Mouse (Mus musculus) ES-E14 (cell line): ENCODE measurements at regions not wholly inside any gene's neighbourhood (a gene's known extent, or its start where the extent isn't known, plus 50 kb on each side); places are given as distances from the start of the nearest gene placed in this dataset.

Source experiments
- DNase-seq: peaks from one replicate; pipeline ENCODE4 v3.0.0-alpha.2; 2013; ENCODE audit warnings: low read depth, low spot score
- H3K27ac ChIP-seq: 2 replicates; pipeline ENCODE4 v1.5.1; 2012; ENCODE audit warnings: low read depth, mild to moderate bottlenecking, low read length, moderate library complexity, mixed read lengths; ENCODE audit not compliant: poor library complexity, insufficient read depth, severe bottlenecking
- H3K36me3 ChIP-seq: 2 replicates; pipeline ENCODE4 v1.6.1; 2012; ENCODE audit warnings: mild to moderate bottlenecking, low read length, moderate library complexity, mixed read lengths; ENCODE audit not compliant: control insufficient read depth, poor library complexity, insufficient read depth, severe bottlenecking
- H3K4me1 ChIP-seq, 2 experiments: fragments of 150-350 bp in 1 of 2; sonication (generic) in 1 of 2; 2 replicates each; pipeline ENCODE4 v1.6.1; 2012; ENCODE audit warnings: low read length in 2 of 2, mild to moderate bottlenecking in 1 of 2, mixed read lengths in 1 of 2; ENCODE audit not compliant: control insufficient read depth in 2 of 2, insufficient read depth in 2 of 2, poor library complexity in 1 of 2
- H3K4me3 ChIP-seq, 2 experiments: fragments of 150-350 bp in 1 of 2; sonication (generic) in 1 of 2; 2 replicates each; pipeline ENCODE4 v1.5.1; 2012; ENCODE audit warnings: low read length in 2 of 2, low read depth in 1 of 2, mild to moderate bottlenecking in 1 of 2, mixed read lengths in 1 of 2; ENCODE audit not compliant: insufficient read depth in 1 of 2, poor library complexity in 1 of 2, severe bottlenecking in 1 of 2
- H3K9ac ChIP-seq: 2 replicates; pipeline ENCODE4 v1.6.1; 2012; ENCODE audit warnings: low read depth, mild to moderate bottlenecking, low read length, mixed read lengths; ENCODE audit not compliant: poor library complexity, insufficient read depth, severe bottlenecking
- H3K9me3 ChIP-seq: fragments of 150-350 bp; sonication (generic); 2 replicates; pipeline ENCODE4 v1.6.1; 2012; ENCODE audit warnings: low read depth, mild to moderate bottlenecking, low read length; ENCODE audit not compliant: control insufficient read depth, insufficient read depth
- CHD2 ChIP-seq: IDR thresholded peaks from 2 replicates; pipeline ENCODE4 v1.6.1; 2014; ENCODE audit warnings: mild to moderate bottlenecking, low read depth, low read length, inconsistent platforms
- HCFC1 ChIP-seq: IDR thresholded peaks from 2 replicates; pipeline ENCODE4 v1.6.1; 2012; ENCODE audit warnings: low read length, inconsistent platforms, borderline replicate concordance; ENCODE audit not compliant: insufficient read depth
- MAFK ChIP-seq: IDR thresholded peaks from 2 replicates; pipeline ENCODE4 v1.6.1; 2014; ENCODE audit warnings: mild to moderate bottlenecking, low read depth, low read length, inconsistent platforms; ENCODE audit not compliant: insufficient read depth
- ZC3H11A ChIP-seq: IDR thresholded peaks from 2 replicates; pipeline ENCODE4 v1.6.1; 2012; ENCODE audit warnings: low read depth, mild to moderate bottlenecking, inconsistent platforms, low read length, borderline replicate concordance
- ZNF384 ChIP-seq: IDR thresholded peaks from 2 replicates; pipeline ENCODE4 v1.6.1; 2012; ENCODE audit warnings: low read depth, low read length, inconsistent platforms
- in situ Hi-C, 2 experiments: fragments of 600-800 bp; cut with MboI; formaldehyde crosslinking; loops; one replicate each; pipeline ENCODE4 v1.15.1; 2025; ENCODE audit warnings: low sequenced_read_pairs in 2 of 2, inconsistent platforms in 1 of 2; ENCODE audit not compliant: unreplicated experiment in 2 of 2

GRCm38 (mm10) chr2:103192591-103192990, 110.5 kb downstream of the Ehf start:
- no peak overlapping the region for H3K4me3 ChIP-seq
- no peak for TF ChIP-seq ZNF384
- H3K27ac ChIP-seq = no peak overlapping the region

GRCm38 (mm10) chr2:103200313-103200712, 102.8 kb downstream of the Ehf start:
- H3K4me1 ChIP-seq = no peaks in the 10 kb centered on the region
- DNase-seq = no peak
- in situ Hi-C loops = no loop called here
- H3K9me3 ChIP-seq = no peaks in the 10 kb centered on the region
- H3K27ac ChIP-seq = no peak overlapping the region
- H3K36me3 ChIP-seq = no peaks in the 10 kb centered on the region
- no peak overlapping the region for H3K9ac ChIP-seq
- TF ChIP-seq ZC3H11A = no peak
- TF ChIP-seq ZNF384 = no peak
- no peak for TF ChIP-seq CHD2
- no peak for TF ChIP-seq HCFC1
- TF ChIP-seq MAFK = no peak
- H3K4me3 ChIP-seq = no peak overlapping the region

More at GRCm38 (mm10) chr2:103192591-103192990, 110.5 kb downstream of the Ehf start:
- Histone ChIP-seq H3K4me1 (no peaks in the 10 kb centered on the region), H3K9me3 (no peaks in the 10 kb centered on the region), H3K9ac (no peak overlapping the region), H3K36me3 (no peaks in the 10 kb centered on the region)
- no peak for DNase-seq
- in situ Hi-C loops = no loop called here

GRCm38 (mm10) chr2:103205046-103205445, 98.0 kb downstream of the Ehf start:
- Histone ChIP-seq H3K4me3 (no peak overlapping the region), H3K27ac (no peak overlapping the region), H3K36me3 (no peaks in the 10 kb centered on the region), H3K9ac (no peak overlapping the region), H3K4me1 (no peaks in the 10 kb centered on the region), H3K9me3 (no peaks in the 10 kb centered on the region)
- in situ Hi-C loops = no loop called here
- no peak for TF ChIP-seq ZNF384
- TF ChIP-seq ZC3H11A = no peak
- TF ChIP-seq CHD2 = no peak
- TF ChIP-seq MAFK = no peak
- no peak for TF ChIP-seq HCFC1
- no peak for DNase-seq

- Histone ChIP-seq H3K36me3 (no peaks in the 10 kb centered on the region), H3K27ac (no peak overlapping the region), H3K9ac (no peak overlapping the region), H3K4me3 (no peak overlapping the region), H3K9me3 (no peaks in the 10 kb centered on the region), H3K4me1 (no peaks in the 10 kb centered on the region)
- no peak for TF ChIP-seq HCFC1
- TF ChIP-seq MAFK = no peak
- no peak for TF ChIP-seq CHD2
- no peak for TF ChIP-seq ZC3H11A
- no peak for TF ChIP-seq ZNF384
- DNase-seq = no peak
- in situ Hi-C loops = no loop called here
Measured at GRCm38 (mm10) chr2:103208370-103208769, 94.7 kb downstream of the Ehf start.

GRCm38 (mm10) chr2:103209056-103209455, 94.0 kb downstream of the Ehf start:
- TF ChIP-seq ZC3H11A (no peak), MAFK (no peak), ZNF384 (no peak), HCFC1 (no peak), CHD2 (no peak)
- in situ Hi-C loops = no loop called here
- no peaks in the 10 kb centered on the region for H3K36me3 ChIP-seq
- H3K4me3 ChIP-seq = no peak overlapping the region
- H3K4me1 ChIP-seq = no peaks in the 10 kb centered on the region
- no peak overlapping the region for H3K27ac ChIP-seq
- no peak for DNase-seq
- no peaks in the 10 kb centered on the region for H3K9me3 ChIP-seq
- no peak overlapping the region for H3K9ac ChIP-seq
